Mouse (Mus musculus) intestine, embryonic 14.5 days (tissue): ENCODE results near the gene Gm3646. TPM values are rescaled to one million over a fixed set of nuclear protein-coding genes. Genes with fewer than 3 reads are reported as not detected.
A peak's percentile ranks its signal among the peaks of the same experiment; 100 is the strongest.

Experiments used
- ATAC-seq: fragments of 200-750 bp; cut with Nextera tagmentation; replicated peaks from 2 replicates; pipeline ENCODE4 v1.8.0; 2017; ENCODE audit warnings: low read depth, moderate number of reproducible peaks, moderate TSS enrichment, moderate library complexity; ENCODE audit not compliant: low FRiP score, low TSS enrichment
- DNase-seq: peaks from one replicate; pipeline ENCODE4 v3.0.0-alpha.2; 2018; ENCODE audit warnings: low spot score
- H3K27ac ChIP-seq: fragments of 300-500 bp; sonication (generic); 2 replicates; pipeline ENCODE4 v1.5.1; 2014; ENCODE audit warnings: low read depth, mild to moderate bottlenecking, control low read depth
- H3K27me3 ChIP-seq: fragments of 300-500 bp; sonication (generic); replicated peaks from 2 replicates; pipeline ENCODE4 v1.6.1; 2014; ENCODE audit warnings: low read length, control low read depth; ENCODE audit not compliant: control insufficient read depth, insufficient read depth
- H3K36me3 ChIP-seq: fragments of 300-500 bp; sonication (generic); 2 replicates; pipeline ENCODE4 v1.6.1; 2014; ENCODE audit warnings: low read length, control low read depth; ENCODE audit not compliant: control insufficient read depth, insufficient read depth
- H3K4me1 ChIP-seq: fragments of 300-500 bp; sonication (generic); replicated peaks from 2 replicates; pipeline ENCODE4 v1.6.1; 2014; ENCODE audit warnings: low read length, control low read depth, mixed read lengths; ENCODE audit not compliant: control insufficient read depth, insufficient read depth
- H3K4me2 ChIP-seq: fragments of 300-500 bp; sonication (generic); 2 replicates; pipeline ENCODE4 v1.6.1; 2014; ENCODE audit warnings: low read length
- H3K4me3 ChIP-seq: fragments of 300-500 bp; sonication (generic); 2 replicates; pipeline ENCODE4 v1.5.1; 2014; ENCODE audit warnings: low read depth, low read length, control low read depth, mixed read lengths
- H3K9ac ChIP-seq: fragments of 300-500 bp; sonication (generic); 2 replicates; pipeline ENCODE4 v1.6.1; 2014; ENCODE audit warnings: mild to moderate bottlenecking, low read length
- H3K9me3 ChIP-seq: fragments of 300-500 bp; sonication (generic); 2 replicates; pipeline ENCODE4 v1.6.1; 2016; ENCODE audit warnings: low read length, control low read depth; ENCODE audit not compliant: control insufficient read depth
- WGBS: fragments of 180-500 bp; shearing (Covaris S2); extraction: QIAGEN DNeasy Blood & Tissue Kit; methylation state at CpG from one replicate; pipeline ENCODE4 v1.1.7; 2014; 5-methylcytosine and 5-hydroxymethylcytosine counted together
- polyA plus RNA-seq: library from polyadenylated mRNA; unstranded; fragments of >200 nt; fragmentation: Nextera tagmentation; extraction: Ambion mirVana; gene quantifications from 2 replicates; pipeline ENCODE4 v1.2.1, GENCODE M21; 2014

The Gm3646 gene
- polyA plus RNA-seq, 1 experiment from 2014 or later = not detected

DNA sequence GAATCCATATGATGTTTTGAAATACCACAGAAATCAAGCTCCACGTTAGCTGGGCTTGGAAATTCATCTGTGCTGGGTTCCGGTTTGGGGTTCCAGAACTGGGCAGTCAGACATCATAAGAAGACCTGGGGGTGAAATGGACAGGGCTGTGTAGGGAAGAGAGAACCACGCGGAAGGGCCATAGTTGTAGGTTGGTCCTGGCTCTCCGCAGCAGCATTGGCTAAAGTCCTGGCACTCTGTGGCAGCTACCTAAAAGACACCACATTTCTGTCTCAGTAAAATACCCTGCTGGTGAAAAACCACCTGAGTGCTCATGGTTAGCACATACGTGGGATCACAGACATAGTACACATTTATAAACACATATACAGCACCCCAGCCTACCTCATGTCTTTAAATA, 343 bp downstream of the Gm3646 start:
- Histone ChIP-seq H3K4me2 (no peak overlapping the region), H3K4me1 (no peaks in the 10 kb centered on the region), H3K4me3 (no peak overlapping the region), H3K9me3 (no peaks in the 10 kb centered on the region), H3K27me3 (no peaks in the 10 kb centered on the region), H3K27ac (no peak overlapping the region), H3K9ac (no peak overlapping the region), H3K36me3 (no peaks in the 10 kb centered on the region)
- no peak for DNase-seq
- WGBS = 82% methylated on average over 6 of the region's 6 CpGs
- no peak for ATAC-seq

DNA sequence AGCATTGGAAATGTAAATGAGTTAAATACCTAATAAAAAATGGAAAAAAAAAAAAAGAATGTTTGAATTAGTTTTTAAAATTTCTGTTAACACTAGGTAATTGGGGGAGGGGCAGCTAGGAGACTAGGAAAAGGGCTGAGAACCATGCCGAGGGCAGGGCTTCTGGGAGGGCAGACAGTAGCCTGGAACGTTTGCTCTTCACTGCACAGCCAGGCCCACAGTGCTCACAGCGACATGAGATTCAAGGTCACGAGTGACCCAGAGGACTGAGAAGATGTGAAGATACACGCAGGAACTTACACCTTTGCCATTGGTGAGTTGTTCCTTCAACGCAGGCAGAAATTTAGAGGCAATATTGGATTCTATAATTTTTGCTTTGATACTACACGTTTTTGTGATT, 2.2 kb downstream of the Gm3646 start:
- Histone ChIP-seq H3K9me3 (no peaks in the 10 kb centered on the region), H3K27ac (no peak overlapping the region), H3K4me3 (no peak overlapping the region), H3K9ac (no peak overlapping the region), H3K36me3 (no peaks in the 10 kb centered on the region), H3K4me1 (no peaks in the 10 kb centered on the region), H3K4me2 (no peak overlapping the region), H3K27me3 (no peaks in the 10 kb centered on the region)
- WGBS = 79% methylated on average over 7 of the region's 7 CpGs
- ATAC-seq (no peak), DNase-seq (no peak)

DNA sequence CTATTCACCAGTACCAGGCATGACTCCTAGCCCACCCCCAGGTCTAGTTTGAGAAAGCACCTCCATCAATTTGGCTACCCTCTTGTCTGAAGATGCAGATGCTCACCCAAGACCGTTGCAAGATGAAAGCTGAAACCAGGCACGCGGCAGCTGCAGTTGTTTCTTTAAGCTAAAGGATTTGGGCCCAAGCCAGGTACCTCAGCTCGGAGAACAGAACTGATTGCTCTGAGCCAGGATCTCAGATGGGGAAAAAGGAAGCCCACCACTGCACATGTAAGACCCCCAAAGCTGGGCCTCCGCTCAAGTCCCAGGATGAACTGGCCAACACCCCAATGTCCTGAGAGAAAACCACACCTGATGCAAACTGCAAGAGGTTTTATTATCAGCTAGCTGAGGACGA, 7.6 kb downstream of the Gm3646 start:
- Histone ChIP-seq H3K27ac (no peak overlapping the region), H3K4me1 (no peaks in the 10 kb centered on the region), H3K4me3 (no peak overlapping the region), H3K9me3 (peaks cover 4% of the 10 kb centered on the region; the same call in 1 of the 2 replicates), H3K4me2 (no peak overlapping the region), H3K36me3 (no peaks in the 10 kb centered on the region), H3K9ac (no peak overlapping the region), H3K27me3 (no peaks in the 10 kb centered on the region)
- ATAC-seq = no peak
- no peak for DNase-seq
- 72% methylated on average over 6 of the region's 6 CpGs for WGBS

DNA sequence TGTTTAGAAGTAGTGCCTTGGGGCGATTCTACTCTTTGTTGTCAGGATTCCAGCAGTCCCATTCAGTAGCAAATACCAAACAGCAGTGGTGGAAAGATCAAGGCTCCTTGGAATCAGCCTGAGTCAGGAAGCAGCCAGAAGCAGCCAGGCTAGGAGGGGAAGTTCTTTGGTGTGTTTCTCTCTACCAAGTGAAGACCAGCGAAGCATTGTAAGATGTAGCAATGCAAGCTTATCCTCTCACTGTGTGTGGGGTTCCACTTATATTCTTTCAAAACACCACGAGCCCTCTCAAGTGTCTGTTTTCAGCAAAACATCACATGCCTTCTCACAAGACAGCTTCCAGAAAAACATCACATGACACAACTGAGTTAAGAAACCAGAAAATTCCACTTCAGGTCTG, 8.4 kb downstream of the Gm3646 start:
- Histone ChIP-seq H3K27ac (no peak overlapping the region), H3K9ac (no peak overlapping the region), H3K4me2 (no peak overlapping the region), H3K4me3 (no peak overlapping the region), H3K36me3 (no peaks in the 10 kb centered on the region), H3K27me3 (no peaks in the 10 kb centered on the region), H3K9me3 (peaks cover 4% of the 10 kb centered on the region; the same call in 1 of the 2 replicates), H3K4me1 (no peaks in the 10 kb centered on the region)
- DNase-seq (no peak), ATAC-seq (no peak)
- 86% methylated on average over 3 of the region's 3 CpGs for WGBS

DNA sequence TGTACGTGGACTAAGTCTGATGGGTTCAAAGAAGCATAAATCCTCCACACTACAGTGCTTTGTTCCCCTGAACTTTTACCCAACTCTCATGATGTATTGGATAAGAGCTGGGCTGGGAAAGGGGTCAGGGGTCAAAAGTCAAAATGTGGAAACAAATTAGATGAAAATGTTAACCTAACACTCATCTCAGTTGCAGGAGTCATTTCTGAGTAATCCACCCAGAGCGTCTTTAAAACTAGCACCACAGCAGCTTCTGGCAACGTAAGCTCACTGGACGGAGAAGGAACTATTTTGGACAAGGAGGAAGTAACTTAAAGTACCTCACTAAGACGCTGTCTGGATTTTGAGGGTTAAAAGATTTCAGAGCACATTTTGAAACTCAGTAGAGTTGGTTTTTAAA, 20.5 kb downstream of the Gm3646 start:
- ATAC-seq (no peak), DNase-seq (no peak)
- Histone ChIP-seq H3K36me3 (no peaks in the 10 kb centered on the region), H3K9ac (no peak overlapping the region), H3K4me1 (no peaks in the 10 kb centered on the region), H3K9me3 (no peaks in the 10 kb centered on the region), H3K27ac (no peak overlapping the region), H3K27me3 (no peaks in the 10 kb centered on the region), H3K4me3 (no peak overlapping the region), H3K4me2 (no peak overlapping the region)
- 71% methylated on average over 5 of the region's 5 CpGs for WGBS

DNA sequence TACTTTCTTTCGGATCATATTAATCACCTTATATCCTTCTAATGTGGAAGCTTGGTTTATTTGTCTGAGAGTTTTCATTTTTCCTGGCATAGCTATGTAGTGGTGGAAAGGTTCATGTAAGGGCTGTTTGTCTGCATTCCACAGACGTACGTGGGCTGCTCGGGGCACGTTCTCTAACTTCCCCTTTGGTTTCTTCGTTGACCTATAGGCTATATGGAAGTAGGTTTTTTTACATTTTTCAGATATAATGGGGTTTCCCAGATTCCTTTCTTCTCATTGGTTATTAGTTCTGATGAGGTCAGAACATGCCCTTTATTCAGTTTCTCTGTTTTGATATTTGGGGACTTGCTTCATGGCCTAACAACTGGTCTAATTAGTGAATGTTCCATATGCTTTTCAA, 23.3 kb downstream of the Gm3646 start:
- H3K4me1 ChIP-seq = no peaks in the 10 kb centered on the region
- no peaks in the 10 kb centered on the region for H3K27me3 ChIP-seq
- no peak overlapping the region for H3K4me3 ChIP-seq
- no peak for ATAC-seq
- no peaks in the 10 kb centered on the region for H3K9me3 ChIP-seq
- no peak overlapping the region for H3K4me2 ChIP-seq
- no peak overlapping the region for H3K27ac ChIP-seq
- DNase-seq = no peak
- no peaks in the 10 kb centered on the region for H3K36me3 ChIP-seq
- H3K9ac ChIP-seq = no peak overlapping the region
- 88% methylated on average over 6 of the region's 6 CpGs for WGBS

DNA sequence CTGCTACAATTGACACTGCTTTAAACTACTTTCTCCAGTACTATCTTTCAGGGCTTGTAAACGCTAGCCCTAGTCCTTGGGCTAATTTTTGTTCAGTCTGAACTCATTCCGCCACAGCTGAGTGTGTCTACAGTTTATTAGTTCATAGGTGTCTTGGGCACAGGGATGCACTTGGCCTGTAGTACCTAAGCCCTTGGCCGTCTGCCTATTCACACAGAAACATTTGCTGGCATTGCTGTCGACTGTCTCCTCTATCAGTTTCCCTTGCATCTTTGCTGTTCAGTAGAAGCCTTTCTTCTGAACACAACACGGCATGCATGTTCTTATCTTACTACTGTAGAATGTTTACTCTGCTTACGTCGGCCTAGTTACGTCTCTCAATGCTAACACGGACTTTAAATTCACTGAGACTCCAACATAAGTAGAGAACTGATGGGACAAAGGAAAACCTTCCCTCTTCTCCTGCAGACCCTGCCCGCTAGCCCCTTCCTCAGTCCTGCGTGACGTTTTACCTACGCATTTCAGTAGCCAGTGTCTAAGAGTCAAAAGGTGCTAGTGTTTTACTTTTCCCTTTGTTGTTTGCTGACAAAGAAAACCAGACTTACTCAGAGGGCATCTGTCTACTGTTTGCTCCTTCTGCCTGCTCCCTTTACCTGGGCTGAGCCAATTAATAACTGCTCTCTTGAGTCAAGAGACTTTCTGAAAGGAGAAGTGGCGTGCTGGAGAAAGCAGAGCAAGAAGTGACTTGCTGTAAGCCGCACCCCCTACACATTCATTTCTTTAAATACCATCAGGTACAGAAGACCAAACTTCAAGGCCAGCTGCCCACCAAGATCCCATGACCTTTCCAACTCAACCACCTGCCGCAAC, 25.8 kb downstream of the Gm3646 start:
- Histone ChIP-seq H3K4me1 (no peaks in the 10 kb centered on the region), H3K36me3 (no peaks in the 10 kb centered on the region), H3K9me3 (no peaks in the 10 kb centered on the region), H3K9ac (no peak overlapping the region), H3K27ac (no peak overlapping the region), H3K27me3 (no peaks in the 10 kb centered on the region), H3K4me2 (no peak overlapping the region), H3K4me3 (no peak overlapping the region)
- DNase-seq (no peak), ATAC-seq (no peak)
- WGBS = 72% methylated on average over 16 of the region's 16 CpGs

DNA sequence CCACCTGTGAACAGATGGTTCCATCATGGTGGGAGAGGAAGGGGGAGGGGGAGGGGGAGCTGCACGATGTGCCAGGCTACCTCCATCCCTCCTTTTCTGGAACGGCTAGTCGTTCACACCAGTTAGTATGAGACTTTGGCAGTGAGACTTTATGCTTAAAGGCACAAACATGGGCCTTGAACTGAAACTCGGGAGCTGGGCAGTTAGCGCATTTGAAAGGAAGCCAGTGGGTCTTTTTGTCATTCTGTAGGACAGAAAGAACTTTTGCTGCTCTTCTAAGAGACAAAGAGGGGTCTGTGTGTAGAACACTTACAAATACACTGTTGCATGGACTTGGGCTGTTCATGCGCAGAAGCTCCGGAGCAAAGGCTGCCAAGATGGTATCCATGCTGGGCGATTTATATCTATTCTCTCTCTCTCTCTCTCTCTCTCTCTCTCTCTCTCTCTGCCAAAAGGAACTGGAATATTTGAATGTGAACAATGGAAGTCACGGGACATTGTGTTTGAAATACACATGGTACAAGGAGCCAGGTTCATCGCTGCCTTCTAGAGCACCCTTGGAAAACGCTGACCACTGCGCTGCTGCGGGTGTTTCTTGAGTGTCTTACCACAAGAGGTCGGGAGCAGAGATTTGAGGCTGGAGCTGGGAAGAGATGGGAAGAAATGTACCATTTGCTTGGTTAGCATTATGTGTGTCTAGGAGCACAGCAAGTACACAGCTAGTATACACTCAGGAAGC, 31.0 kb downstream of the Gm3646 start:
- Histone ChIP-seq H3K27ac (no peak overlapping the region), H3K4me2 (no peak overlapping the region), H3K36me3 (no peaks in the 10 kb centered on the region), H3K4me1 (0 out of 2 replicates have a peak, but pooled peaks cover 3% of the 10 kb centered on the region), H3K9me3 (no peaks in the 10 kb centered on the region), H3K4me3 (no peak overlapping the region), H3K9ac (no peak overlapping the region), H3K27me3 (no peaks in the 10 kb centered on the region)
- ATAC-seq (no peak), DNase-seq (peak; percentile 49)
- 81% methylated on average over 14 of the region's 14 CpGs for WGBS
